Mouse (Mus musculus): ENCODE data around the gene Tle4. TPM values are rescaled to one million over a fixed set of nuclear protein-coding genes. Genes with fewer than 3 reads are reported as not detected.

Tle4 gene
- total RNA-seq, 2 experiments from 2014 or later, result 14.6 to 25.9 TPM

- no peak for DNase-seq
- intact Hi-C loops (cut with DNase I; ENCODE audit: low total_unique reads), result no loop called here
These were observed 2.4 kb downstream of the Tle4 start for GRCm38 (mm10) chr19:14595390-14595997.

- no peak for DNase-seq
- intact Hi-C loops (cut with DNase I; ENCODE audit: low total_unique reads), result no loop called here
These were observed 3.3 kb downstream of the Tle4 start for GRCm38 (mm10) chr19:14594537-14594936.

- no peak for DNase-seq
- intact Hi-C loops (cut with DNase I; ENCODE audit: low total_unique reads), result no loop called here
These were observed 5.9 kb downstream of the Tle4 start for GRCm38 (mm10) chr19:14591809-14592535.

GRCm38 (mm10) chr19:14590154-14590553, 7.7 kb downstream of the Tle4 start:
- no peak for DNase-seq
- intact Hi-C loops (cut with DNase I; ENCODE audit: low total_unique reads), result no loop called here

- intact Hi-C loops (cut with DNase I; ENCODE audit: low total_unique reads), result no loop called here
- DNase-seq, result no peak
These were observed 9.4 kb downstream of the Tle4 start for GRCm38 (mm10) chr19:14588221-14589123.

- no peak for DNase-seq
These were observed 11.7 kb downstream of the Tle4 start for GRCm38 (mm10) chr19:14586171-14586570.

GRCm38 (mm10) chr19:14585731-14586130, 12.1 kb downstream of the Tle4 start:
- DNase-seq, result no peak
- intact Hi-C loops (cut with DNase I; ENCODE audit: low total_unique reads), result no loop called here

More at GRCm38 (mm10) chr19:14586171-14586570, 11.7 kb downstream of the Tle4 start:
- intact Hi-C loops (cut with DNase I; ENCODE audit: low total_unique reads), result no loop called here

- no peak for DNase-seq
- intact Hi-C loops (cut with DNase I; ENCODE audit: low total_unique reads), result no loop called here
These were observed 12.6 kb downstream of the Tle4 start for GRCm38 (mm10) chr19:14585235-14585634.

- intact Hi-C loops (cut with DNase I; ENCODE audit: low total_unique reads), result no loop called here
- no peak for DNase-seq
These were observed 19.2 kb downstream of the Tle4 start for GRCm38 (mm10) chr19:14578698-14579097.

GRCm38 (mm10) chr19:14578016-14578415, 19.8 kb downstream of the Tle4 start:
- intact Hi-C loops (cut with DNase I; ENCODE audit: low total_unique reads), result no loop called here
- DNase-seq, result no peak

GRCm38 (mm10) chr19:14576311-14576710, 21.5 kb downstream of the Tle4 start:
- intact Hi-C loops (cut with DNase I; ENCODE audit: low total_unique reads), result no loop called here
- DNase-seq, result no peak

- no peak for DNase-seq
- intact Hi-C loops (cut with DNase I; ENCODE audit: low total_unique reads), result no loop called here
These were observed 29.0 kb downstream of the Tle4 start for GRCm38 (mm10) chr19:14568879-14569278.

- DNase-seq, result no peak
- intact Hi-C loops (cut with DNase I; ENCODE audit: low total_unique reads), result no loop called here
These were observed 30.8 kb downstream of the Tle4 start for GRCm38 (mm10) chr19:14567081-14567480.

- intact Hi-C loops (cut with DNase I; ENCODE audit: low total_unique reads), result no loop called here
These were observed 31.3 kb downstream of the Tle4 start for GRCm38 (mm10) chr19:14566564-14567021.

GRCm38 (mm10) chr19:14565424-14566069, 32.3 kb downstream of the Tle4 start:
- intact Hi-C loops (cut with DNase I; ENCODE audit: low total_unique reads), result no loop called here
- no peak for DNase-seq

More at GRCm38 (mm10) chr19:14566564-14567021, 31.3 kb downstream of the Tle4 start:
- no peak for DNase-seq

- DNase-seq, result no peak
- intact Hi-C loops (cut with DNase I; ENCODE audit: low total_unique reads), result no loop called here
These were observed 34.4 kb downstream of the Tle4 start for GRCm38 (mm10) chr19:14563273-14563959.

- intact Hi-C loops (cut with DNase I; ENCODE audit: low total_unique reads), result no loop called here
- DNase-seq, result no peak
These were observed 50.0 kb downstream of the Tle4 start for GRCm38 (mm10) chr19:14547871-14548270.

- no peak for DNase-seq
- intact Hi-C loops (cut with DNase I; ENCODE audit: low total_unique reads), result no loop called here
These were observed 50.6 kb downstream of the Tle4 start for GRCm38 (mm10) chr19:14547133-14547842.
